Mouse (Mus musculus) heart, embryonic 14.5 days (tissue): ENCODE measurements around the gene Pawr. TPM values are rescaled to one million over a fixed set of nuclear protein-coding genes. Genes with fewer than 3 reads are reported as not detected.
A peak's percentile ranks its signal among the peaks of the same experiment; 100 is the strongest.

ENCODE experiments used
- ATAC-seq: fragments of 200-750 bp; cut with Nextera tagmentation; 2 replicates; pipeline ENCODE4 v1.8.0; 2017; ENCODE audit warnings: low read depth, moderate TSS enrichment; ENCODE audit not compliant: insufficient number of reproducible peaks, insufficient read depth, low FRiP score
- H3K27ac ChIP-seq, 2 experiments: fragments of 200-500 bp in 1 of 2; fragments of 300-500 bp in 1 of 2; sonication (generic) in 1 of 2; replicated peaks in 1 of 2; 2 replicates each; pipeline ENCODE4 v1.5.1; 2012 to 2014; ENCODE audit warnings: low read depth in 2 of 2, low read length in 2 of 2, control low read depth in 1 of 2, mild to moderate bottlenecking in 1 of 2, mixed read lengths in 1 of 2; ENCODE audit not compliant: control insufficient read depth in 1 of 2, insufficient read depth in 1 of 2
- H3K27me3 ChIP-seq: fragments of 300-500 bp; sonication (generic); 2 replicates; pipeline ENCODE4 v1.6.1; 2014; ENCODE audit warnings: mild to moderate bottlenecking, low read length, control low read depth; ENCODE audit not compliant: control insufficient read depth, insufficient read depth
- H3K36me3 ChIP-seq: fragments of 300-500 bp; sonication (generic); 2 replicates; pipeline ENCODE4 v1.6.1; 2014; ENCODE audit warnings: mild to moderate bottlenecking, control low read depth, low read length, mixed read lengths; ENCODE audit not compliant: control insufficient read depth, insufficient read depth
- H3K4me1 ChIP-seq, 2 experiments: fragments of 200-500 bp in 1 of 2; fragments of 300-500 bp in 1 of 2; sonication (generic) in 1 of 2; 2 replicates each; pipeline ENCODE4 v1.6.1; 2012 to 2014; ENCODE audit warnings: low read length in 2 of 2, control low read depth in 1 of 2, mixed read lengths in 1 of 2; ENCODE audit not compliant: control insufficient read depth in 2 of 2, insufficient read depth in 2 of 2
- H3K4me2 ChIP-seq: fragments of 300-500 bp; sonication (generic); 2 replicates; pipeline ENCODE4 v1.6.1; 2014; ENCODE audit warnings: mild to moderate bottlenecking, low read length
- H3K4me3 ChIP-seq, 2 experiments: fragments of 200-500 bp in 1 of 2; fragments of 300-500 bp in 1 of 2; sonication (generic) in 1 of 2; 2 replicates each; pipeline ENCODE4 v1.5.1; 2012 to 2014; ENCODE audit warnings: low read length in 2 of 2, mild to moderate bottlenecking in 2 of 2, control low read depth in 1 of 2, low read depth in 1 of 2, moderate library complexity in 1 of 2; ENCODE audit not compliant: control insufficient read depth in 1 of 2, insufficient read depth in 1 of 2
- H3K9ac ChIP-seq: fragments of 300-500 bp; sonication (generic); 2 replicates; pipeline ENCODE4 v1.6.1; 2014; ENCODE audit warnings: mild to moderate bottlenecking, low read length
- H3K9me3 ChIP-seq: fragments of 300-500 bp; sonication (generic); 2 replicates; pipeline ENCODE4 v1.6.1; 2016; ENCODE audit warnings: low read length, control low read depth; ENCODE audit not compliant: control insufficient read depth
- WGBS: fragments of 180-500 bp; shearing (Covaris S2); extraction: QIAGEN DNeasy Blood & Tissue Kit; methylation state at CpG from one replicate; pipeline ENCODE4 v1.1.7; 2014; 5-methylcytosine and 5-hydroxymethylcytosine counted together
- polyA plus RNA-seq: library from polyadenylated mRNA; unstranded; fragments of >200 nt; fragmentation: Nextera tagmentation; extraction: Ambion mirVana; gene quantifications from 2 replicates; pipeline ENCODE4 v1.2.1, GENCODE M21; 2014

Gene Pawr
- polyA plus RNA-seq, 1 experiment from 2014 or later = 12.4 TPM

GRCm38 (mm10) chr10:108445123-108445522 is 113.2 kb downstream of the Pawr start:
- ATAC-seq = peak; percentile 64
- H3K9ac ChIP-seq = no peak overlapping the region
- peak overlapping the region; percentile 69 for H3K4me2 ChIP-seq
- 2% methylated on average over 4 of the region's 4 CpGs for WGBS
- no peaks in the 10 kb centered on the region for H3K36me3 ChIP-seq
- H3K9me3 ChIP-seq = no peaks in the 10 kb centered on the region
- H3K27me3 ChIP-seq = no peaks in the 10 kb centered on the region
- H3K4me1 ChIP-seq = peaks cover 26 to 30% of the 10 kb centered on the region in 2 experiments
- H3K4me3 ChIP-seq = no peak overlapping the region
- H3K27ac ChIP-seq = peak overlapping the region; percentile 69 to 88

GRCm38 (mm10) chr10:108445606-108446005 is 113.7 kb downstream of the Pawr start:
- H3K4me3 ChIP-seq = peak overlapping the region; percentile 39 to 52; a peak in 3 of 4 replicates
- ATAC-seq = peak; percentile 48; the same call in 1 of the 2 replicates
- H3K9me3 ChIP-seq = no peaks in the 10 kb centered on the region
- H3K4me2 ChIP-seq = peak overlapping the region; percentile 69
- H3K27ac ChIP-seq = peak overlapping the region; percentile 69 to 88
- no peaks in the 10 kb centered on the region for H3K27me3 ChIP-seq
- peaks cover 26 to 30% of the 10 kb centered on the region in 2 experiments for H3K4me1 ChIP-seq
- 19% methylated on average over 10 of the region's 10 CpGs for WGBS
- no peaks in the 10 kb centered on the region for H3K36me3 ChIP-seq
- H3K9ac ChIP-seq = peak overlapping the region; percentile 12

GRCm38 (mm10) chr10:108446041-108446931 is 114.4 kb downstream of the Pawr start:
- WGBS = 2% methylated on average over 24 of the region's 24 CpGs
- peak overlapping the region; percentile 65 for H3K9ac ChIP-seq
- H3K27me3 ChIP-seq = no peaks in the 10 kb centered on the region
- H3K4me3 ChIP-seq = peak overlapping the region; percentile 39 to 52
- H3K4me2 ChIP-seq = peak overlapping the region; percentile 69
- peaks cover 26 to 30% of the 10 kb centered on the region in 2 experiments for H3K4me1 ChIP-seq
- peak overlapping the region; percentile 69 to 88 for H3K27ac ChIP-seq
- no peaks in the 10 kb centered on the region for H3K36me3 ChIP-seq
- peak; percentile 60; the same call in 1 of the 2 replicates for ATAC-seq
- H3K9me3 ChIP-seq = no peaks in the 10 kb centered on the region

- no peaks in the 10 kb centered on the region for H3K27me3 ChIP-seq
- peak overlapping the region in 1 of 2 experiments; percentile 32; a peak in 1 of 4 replicates for H3K27ac ChIP-seq
- WGBS = 43% methylated on average over 10 of the region's 10 CpGs
- H3K4me2 ChIP-seq = peak overlapping the region; percentile 69
- ATAC-seq = no peak
- H3K36me3 ChIP-seq = no peaks in the 10 kb centered on the region
- H3K4me3 ChIP-seq = no peak overlapping the region
- no peak overlapping the region; the same call in 1 of the 2 replicates for H3K9ac ChIP-seq
- peaks cover 26 to 30% of the 10 kb centered on the region in 2 experiments for H3K4me1 ChIP-seq
- no peaks in the 10 kb centered on the region for H3K9me3 ChIP-seq
These were observed 115.3 kb downstream of the Pawr start for GRCm38 (mm10) chr10:108447211-108447610.

- Histone ChIP-seq H3K4me2 (no peak overlapping the region), H3K4me1 (peaks cover 26 to 30% of the 10 kb centered on the region in 2 experiments), H3K27me3 (no peaks in the 10 kb centered on the region), H3K36me3 (no peaks in the 10 kb centered on the region), H3K9me3 (no peaks in the 10 kb centered on the region), H3K4me3 (no peak overlapping the region), H3K9ac (no peak overlapping the region), H3K27ac (no peak overlapping the region)
- ATAC-seq = no peak
- 54% methylated on average over 11 of the region's 11 CpGs for WGBS
These were observed 116.5 kb downstream of the Pawr start for GRCm38 (mm10) chr10:108448421-108448820.

GRCm38 (mm10) chr10:108450401-108450800 is 118.5 kb downstream of the Pawr start:
- no peak overlapping the region for H3K27ac ChIP-seq
- H3K4me1 ChIP-seq = peaks cover 23 to 24% of the 10 kb centered on the region in 2 experiments
- no peak overlapping the region for H3K9ac ChIP-seq
- no peak for ATAC-seq
- H3K27me3 ChIP-seq = no peaks in the 10 kb centered on the region
- H3K4me2 ChIP-seq = no peak overlapping the region
- WGBS = 85% methylated on average over 4 of the region's 4 CpGs
- no peak overlapping the region for H3K4me3 ChIP-seq
- no peaks in the 10 kb centered on the region for H3K9me3 ChIP-seq
- no peaks in the 10 kb centered on the region for H3K36me3 ChIP-seq

GRCm38 (mm10) chr10:108451516-108451915 is 119.6 kb downstream of the Pawr start:
- Histone ChIP-seq H3K9me3 (no peaks in the 10 kb centered on the region), H3K27ac (no peak overlapping the region), H3K4me1 (peaks cover 17 to 22% of the 10 kb centered on the region in 2 experiments; a peak in 3 of 4 replicates), H3K27me3 (no peaks in the 10 kb centered on the region), H3K9ac (no peak overlapping the region), H3K36me3 (no peaks in the 10 kb centered on the region), H3K4me2 (no peak overlapping the region), H3K4me3 (no peak overlapping the region)
- ATAC-seq = no peak
- whole genome bisulfite sequencing = 80% methylated on average over 8 of the region's 8 CpGs
